Mouse (Mus musculus): Measurements from ENCODE around the gene Sult4a1.

Gene Sult4a1

GRCm38 (mm10) chr15:84037067-84037466, 68.5 kb downstream of the Sult4a1 start:
- DNase-seq (ENCODE audit: low read depth, low spot score), result no peak

Measured in retina, adult 2 months (tissue).